Mouse (Mus musculus) right cerebral cortex, postnatal 4 days (tissue): ENCODE data around the gene Comp.

ENCODE experiments used
- DNase-seq: peaks from one replicate; pipeline ENCODE4 v3.0.0-alpha.2; 2022

Gene Comp

GRCm38 (mm10) chr8:70404212-70404611 lies 30.9 kb downstream of the Comp start:
- DNase-seq, result no peak

- DNase-seq, result no peak
Measured at GRCm38 (mm10) chr8:70405189-70405588, 31.8 kb downstream of the Comp start.

- no peak for DNase-seq
Measured at GRCm38 (mm10) chr8:70406427-70407069, 33.2 kb downstream of the Comp start.

- DNase-seq, result no peak
Measured at GRCm38 (mm10) chr8:70408301-70408700, 34.9 kb downstream of the Comp start.

GRCm38 (mm10) chr8:70409019-70409418 lies 35.7 kb downstream of the Comp start:
- no peak for DNase-seq

GRCm38 (mm10) chr8:70409455-70409871 lies 36.1 kb downstream of the Comp start:
- DNase-seq, result no peak

- no peak for DNase-seq
Measured at GRCm38 (mm10) chr8:70410281-70410680, 36.9 kb downstream of the Comp start.

GRCm38 (mm10) chr8:70414310-70414946 lies 41.1 kb downstream of the Comp start:
- DNase-seq, result no peak

- DNase-seq, result no peak
Measured at GRCm38 (mm10) chr8:70415540-70416451, 42.4 kb downstream of the Comp start.

- no peak for DNase-seq
Measured at GRCm38 (mm10) chr8:70416941-70417340, 43.6 kb downstream of the Comp start.

GRCm38 (mm10) chr8:70417914-70418313 lies 44.6 kb downstream of the Comp start:
- DNase-seq, result no peak

GRCm38 (mm10) chr8:70418954-70419353 lies 45.6 kb downstream of the Comp start:
- peak; percentile 42 for DNase-seq

- no peak for DNase-seq
Measured at GRCm38 (mm10) chr8:70419879-70420643, 46.7 kb downstream of the Comp start.

- DNase-seq, result no peak
Measured at GRCm38 (mm10) chr8:70421349-70422104, 48.2 kb downstream of the Comp start.

GRCm38 (mm10) chr8:70422722-70423121 lies 49.4 kb downstream of the Comp start:
- DNase-seq, result no peak

- no peak for DNase-seq
Measured at GRCm38 (mm10) chr8:70426300-70426907, 53.0 kb downstream of the Comp start.

- DNase-seq, result no peak
Measured at GRCm38 (mm10) chr8:70431213-70431612, 57.9 kb downstream of the Comp start.
